Mouse (Mus musculus): ENCODE measurements at regions not wholly inside any gene's neighbourhood (a gene's known extent, or its start where the extent isn't known, plus 50 kb on each side); places are given as distances from the start of the nearest gene placed in this dataset.
A peak's percentile ranks its signal among the peaks of the same experiment; 100 is the strongest.

DNA sequence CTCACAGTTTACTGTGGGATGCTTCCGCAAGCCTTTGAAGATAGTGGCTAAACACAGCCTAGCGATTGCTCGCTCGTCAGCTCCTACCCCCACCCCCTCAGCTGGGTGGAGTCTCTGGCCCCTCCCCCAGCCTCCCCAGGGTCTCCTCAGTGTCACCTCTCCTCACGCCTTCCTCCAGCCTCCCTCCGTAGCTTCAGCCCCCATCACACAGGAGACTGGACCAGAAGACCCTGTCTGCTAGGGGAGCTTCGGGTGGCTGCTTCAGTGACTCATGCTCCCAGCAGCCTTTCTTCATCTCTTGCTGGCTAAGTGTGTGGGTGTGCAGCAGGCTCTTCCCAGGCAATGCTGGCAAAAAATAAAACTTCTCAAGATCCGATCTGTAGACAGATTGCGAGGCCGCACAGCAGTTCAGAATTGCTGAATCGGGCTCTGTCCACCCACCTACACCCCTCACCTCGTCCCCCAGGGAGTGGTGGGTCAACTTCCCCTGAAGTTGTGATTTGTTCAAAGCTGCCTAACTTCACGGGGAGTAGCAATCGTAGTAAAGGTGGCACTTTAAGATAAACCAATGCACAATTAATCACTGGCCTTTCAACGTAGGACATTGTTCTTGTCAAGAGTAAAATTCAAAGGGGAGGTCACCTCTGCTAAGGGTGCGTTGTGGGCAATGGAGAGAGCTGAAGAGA is 61.2 kb upstream of the Ankrd28 start:
- peak in 1 of 2 experiments; percentile 24 for DNase-seq

DNA sequence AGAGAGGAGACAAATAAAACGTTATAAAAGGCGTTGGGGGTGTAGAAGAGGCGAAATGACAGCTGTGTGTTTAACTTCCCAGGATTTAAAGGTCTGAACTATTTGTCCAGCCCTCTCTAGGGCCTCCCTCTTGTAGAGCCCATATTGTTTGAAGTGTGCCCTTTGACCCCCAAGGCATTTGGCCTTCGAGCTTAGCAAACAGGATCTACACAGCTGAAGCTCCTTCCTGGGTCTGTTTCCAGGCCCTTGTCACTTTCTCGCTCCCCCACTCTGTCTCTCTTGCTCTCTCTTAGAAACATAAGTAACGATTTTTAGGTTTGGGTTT is 61.7 kb upstream of the Ankrd28 start:
- no peak for DNase-seq

DNA sequence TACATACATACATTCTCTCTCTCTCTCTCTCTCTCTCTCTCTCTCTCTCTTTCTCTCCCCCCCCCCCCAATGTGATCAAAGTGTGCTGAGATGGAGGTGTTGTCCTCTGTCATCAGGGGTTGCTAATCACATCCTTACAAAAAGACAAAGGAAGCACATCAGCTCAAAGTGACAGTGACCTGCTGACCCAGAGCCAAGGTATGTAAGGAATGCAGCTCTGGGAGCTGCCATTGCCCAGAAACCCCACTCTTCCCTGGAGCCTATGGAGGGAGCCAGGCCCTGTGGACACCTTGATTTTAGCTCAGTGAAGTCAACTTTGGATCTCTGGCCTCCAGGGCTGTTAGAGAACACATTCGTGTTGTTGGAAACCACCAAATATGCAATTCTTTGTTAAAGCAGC is 66.0 kb upstream of the Ankrd28 start:
- no peak for DNase-seq

DNA sequence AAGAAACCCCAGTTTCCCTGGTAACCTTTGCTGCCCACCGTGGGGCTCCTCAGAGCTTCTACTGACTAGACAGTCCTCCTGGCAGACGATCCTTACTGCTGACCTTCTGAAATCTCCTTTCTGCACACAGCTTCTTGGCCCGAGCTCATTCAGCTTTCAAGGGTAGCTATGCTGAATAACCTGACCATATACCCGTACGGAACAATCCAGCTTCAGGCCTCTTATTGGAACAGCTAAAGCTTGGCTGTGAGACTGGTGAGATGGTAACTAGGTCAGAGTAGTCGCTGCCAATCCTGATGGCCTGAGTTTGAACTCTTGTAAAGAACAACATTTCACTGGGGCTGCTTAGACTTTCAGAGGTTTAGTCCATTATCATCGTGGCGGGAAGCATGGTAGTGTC is 69.1 kb upstream of the Ankrd28 start:
- no peak for DNase-seq

DNA sequence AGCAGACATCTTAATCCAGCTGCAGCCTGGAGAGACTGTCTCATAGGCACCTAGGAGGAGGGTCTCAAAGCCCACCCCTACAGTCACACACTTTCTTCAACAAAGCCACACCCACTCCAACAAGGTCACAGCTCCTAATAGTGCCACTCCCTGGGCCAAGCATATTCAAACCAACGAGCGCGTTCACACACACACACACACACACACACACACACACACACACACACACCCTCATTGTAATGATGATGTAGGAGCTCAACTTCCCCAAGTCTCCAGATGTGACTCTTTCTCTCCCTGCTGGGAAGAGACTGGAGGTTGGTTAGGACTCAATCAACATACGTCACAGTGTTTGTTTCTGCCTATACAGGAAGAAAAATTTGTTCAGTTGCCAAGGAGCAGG is 69.5 kb upstream of the Ankrd28 start:
- DNase-seq: no peak

DNA sequence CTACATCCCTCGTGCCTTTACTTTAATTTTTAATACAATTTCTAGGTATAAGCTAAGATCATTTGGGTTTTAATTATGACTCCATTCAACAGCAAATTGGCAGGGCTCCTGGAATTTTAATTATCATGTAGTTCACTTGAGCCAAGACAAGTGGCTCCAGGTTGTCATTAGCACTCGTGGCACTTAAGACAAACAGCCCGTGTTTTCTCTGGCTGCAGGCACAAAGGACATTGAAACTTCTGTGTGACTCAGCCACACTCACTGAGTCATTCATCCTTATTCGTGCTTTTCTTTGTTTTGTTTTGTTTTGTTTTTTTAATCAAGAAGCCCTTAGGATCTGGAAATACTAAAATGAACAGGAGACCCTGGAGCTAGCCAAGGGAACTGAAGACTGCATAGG is 71.5 kb upstream of the Ankrd28 start:
- peak in 1 of 2 experiments; percentile 17 for DNase-seq

DNA sequence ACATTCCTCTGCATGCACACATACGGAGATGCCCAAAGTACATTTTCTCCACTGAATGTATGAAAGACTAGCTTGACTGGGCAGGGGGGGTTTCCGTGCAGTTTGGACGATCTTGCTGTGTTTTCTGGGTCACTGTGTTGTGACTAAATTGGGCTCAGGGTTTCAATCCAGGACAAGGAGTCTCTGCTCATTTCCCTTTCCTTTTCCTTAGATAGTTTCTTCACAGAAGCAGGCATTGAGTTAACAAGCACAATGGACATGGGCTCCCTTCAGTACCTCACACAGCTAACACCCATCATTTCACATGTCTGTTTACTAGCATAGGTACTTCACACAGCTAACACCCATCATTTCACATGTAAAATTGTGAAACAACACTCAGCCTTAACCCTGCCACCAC is 73.2 kb upstream of the Ankrd28 start:
- peak; percentile 10 to 26 for DNase-seq

DNA sequence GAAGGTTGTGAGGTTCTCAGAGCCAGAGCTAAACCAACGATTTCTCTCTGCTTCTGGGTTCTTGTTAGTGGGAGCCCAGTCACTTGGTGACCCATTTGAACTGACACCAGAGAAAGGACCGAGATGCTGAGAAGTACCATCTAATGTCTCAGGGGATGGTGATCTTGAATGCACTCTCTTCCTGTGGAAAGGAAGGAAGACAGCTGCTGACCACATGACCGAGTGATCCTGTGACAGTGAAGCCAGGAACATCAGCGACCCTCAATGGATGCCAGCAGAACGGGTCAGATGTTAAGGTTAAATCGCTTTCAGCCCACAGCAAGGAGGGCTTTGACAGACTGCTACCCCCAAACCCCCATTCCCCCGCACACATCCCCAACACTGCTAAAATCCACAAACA is 78.1 kb upstream of the Ankrd28 start:
- no peak for DNase-seq

DNA sequence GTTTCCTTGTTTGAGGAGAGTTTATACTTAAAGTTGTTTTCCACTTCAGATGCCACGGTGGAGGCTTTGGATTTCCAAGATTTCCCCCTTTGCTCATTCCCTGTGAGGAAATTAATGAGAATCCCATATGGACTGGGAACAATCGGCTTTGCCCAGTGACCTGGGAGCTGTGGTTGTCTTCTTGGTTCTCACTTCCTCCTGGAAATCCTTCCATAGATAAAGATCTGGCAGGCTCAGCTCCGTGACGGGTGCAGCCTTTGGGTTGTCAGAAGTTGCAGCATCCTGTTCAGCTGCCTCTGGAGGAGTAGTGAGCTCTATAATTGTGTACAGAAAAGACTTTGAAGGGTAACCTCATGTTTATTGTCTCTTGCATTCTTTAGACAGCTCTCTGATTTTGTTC is 78.8 kb upstream of the Ankrd28 start:
- DNase-seq: peak; percentile 47 to 66

DNA sequence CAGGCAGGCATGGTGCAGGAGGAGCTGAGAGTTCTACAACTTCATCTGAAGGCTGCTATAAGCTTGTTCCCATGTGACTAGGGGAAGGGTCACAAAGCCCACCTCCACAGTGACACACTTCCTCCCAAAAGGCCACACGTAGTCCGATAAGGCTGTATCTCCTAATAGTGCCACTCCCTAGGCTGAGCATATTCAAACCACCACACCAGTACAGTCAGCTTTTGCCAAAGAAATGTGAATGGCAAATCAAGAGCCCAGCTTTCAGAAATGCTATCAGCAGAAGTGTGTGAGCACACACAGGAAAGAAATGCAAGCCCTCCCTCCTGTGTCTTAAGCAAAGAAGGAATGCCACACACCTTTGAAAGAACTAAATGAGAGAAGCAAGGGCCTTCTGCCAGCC is 80.4 kb upstream of the Ankrd28 start:
- no peak for DNase-seq

DNA sequence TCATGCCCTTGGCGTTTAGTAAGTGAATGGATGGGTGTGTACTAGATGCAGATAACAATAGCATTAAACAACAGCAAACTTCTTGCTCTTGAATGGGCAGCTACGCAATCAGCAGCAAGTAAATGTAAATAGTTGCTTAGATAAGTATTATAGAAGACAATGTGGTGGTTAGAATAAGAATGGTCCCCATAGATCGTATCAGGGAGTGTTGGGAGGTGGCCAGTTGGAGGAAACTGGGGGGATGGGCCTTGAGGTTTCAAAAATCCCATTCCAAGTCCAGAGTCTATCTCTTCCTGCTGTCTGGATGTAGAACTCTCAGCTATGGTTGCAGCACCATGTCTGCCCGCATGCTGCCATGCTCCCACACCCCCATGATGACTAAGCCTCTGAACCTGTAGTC is 88.0 kb upstream of the Ankrd28 start:
- no peak for DNase-seq

DNA sequence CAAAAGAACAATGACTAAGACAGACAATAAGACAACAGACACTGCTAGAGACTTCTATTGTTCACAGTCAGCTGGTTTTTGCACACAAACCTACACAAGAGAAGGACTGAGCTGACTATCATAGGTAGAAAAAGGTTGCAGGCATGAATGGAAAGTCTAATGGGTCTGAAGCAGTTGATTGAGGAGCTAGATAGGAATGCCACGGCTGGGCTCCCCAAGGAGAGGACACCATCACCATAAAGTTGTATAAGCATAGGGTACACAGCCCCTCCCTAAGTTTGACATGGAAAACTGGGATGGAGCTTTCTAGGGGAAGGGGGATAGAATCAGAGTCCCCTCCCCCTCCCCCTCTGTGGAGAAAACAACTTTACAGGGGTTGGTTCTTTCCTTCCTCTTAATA is 88.5 kb upstream of the Ankrd28 start:
- DNase-seq: no peak

DNA sequence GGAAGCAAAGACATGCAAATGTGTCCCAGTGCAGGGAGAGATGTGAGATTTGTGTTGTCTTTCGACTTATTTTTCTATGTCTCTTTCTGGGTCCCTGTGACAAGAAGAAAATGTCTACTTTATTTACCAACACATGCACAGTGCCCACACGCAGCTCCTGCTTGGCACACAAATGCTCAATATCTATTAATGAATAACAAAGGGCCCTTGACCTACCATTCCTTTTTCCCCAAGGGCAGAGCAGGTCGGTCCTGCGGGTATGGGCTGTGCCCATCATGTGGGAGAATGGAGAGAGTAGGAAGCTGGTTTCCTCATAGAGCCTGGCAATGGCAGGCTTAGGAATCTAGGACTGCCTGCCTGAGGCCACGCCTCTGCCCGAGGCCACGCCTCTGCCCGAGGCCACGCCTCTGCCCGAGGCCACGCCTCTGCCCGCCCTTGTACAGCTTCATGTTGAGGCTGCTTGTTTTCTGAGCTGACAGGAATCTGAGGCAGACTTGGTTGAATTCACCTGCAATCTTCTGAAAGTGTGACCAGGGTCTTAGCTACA is 98.8 kb upstream of the Ankrd28 start:
- DNase-seq: peak; percentile 78

DNA sequence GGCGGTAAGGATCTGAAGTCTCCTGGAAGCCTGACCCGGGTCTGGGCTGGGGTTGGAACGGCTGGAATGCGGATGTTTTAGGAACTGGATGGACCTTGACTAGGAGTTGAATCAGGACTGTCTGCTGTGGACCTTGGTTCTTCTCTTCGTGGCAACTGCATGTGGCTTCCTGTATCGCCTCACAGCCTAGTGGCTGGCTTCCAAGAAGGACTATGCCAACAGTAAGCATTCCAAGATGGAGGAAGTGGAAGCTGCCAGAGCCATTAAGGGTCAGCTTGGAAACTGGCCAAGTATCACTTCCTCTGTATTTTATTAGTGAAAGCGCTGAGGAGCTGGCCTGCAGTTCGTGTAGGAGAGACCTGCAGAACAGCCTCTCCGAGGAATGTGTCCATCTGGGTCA is 98.4 kb upstream of the Galnt15 start:
- peak; percentile 88 to 95 for DNase-seq

DNA sequence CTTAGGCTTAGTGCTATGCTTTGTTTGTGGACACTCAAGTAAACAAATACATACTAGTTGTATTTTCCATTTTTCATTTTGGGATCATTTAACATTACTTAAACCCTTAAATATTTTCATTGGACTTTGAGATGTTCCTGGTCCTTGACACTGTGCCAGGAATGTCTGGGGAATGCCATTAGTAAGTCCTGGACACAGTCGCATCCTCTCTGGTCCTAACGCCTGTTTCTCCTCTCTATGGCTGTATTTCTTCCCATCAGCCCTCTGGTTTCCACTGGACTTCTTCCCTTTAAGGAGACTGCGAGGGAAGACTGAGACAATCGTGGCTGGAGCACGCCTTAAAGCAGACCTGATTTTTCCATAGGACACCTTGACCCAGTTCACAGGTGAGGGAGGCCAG is 96.8 kb upstream of the Galnt15 start:
- peak; percentile 66 to 72 for DNase-seq

DNA sequence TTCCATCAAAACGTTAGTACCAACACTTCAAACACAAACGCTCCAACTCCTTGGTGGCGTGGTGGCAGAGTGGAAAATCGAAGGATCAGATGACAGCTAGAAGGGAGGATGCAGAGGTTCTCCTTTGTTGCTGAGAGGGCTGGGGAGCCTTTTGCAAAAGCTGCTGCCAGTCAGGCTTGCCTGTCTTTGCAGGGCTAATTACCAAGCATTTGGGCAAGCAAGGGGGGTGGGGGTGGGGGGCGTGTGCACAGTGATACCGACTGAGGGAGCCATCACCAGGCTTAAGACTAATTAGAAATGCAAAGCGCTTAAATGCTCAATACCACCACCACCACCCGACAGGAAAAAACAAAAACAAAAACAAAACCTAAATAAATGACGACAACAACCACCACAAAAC is 95.3 kb upstream of the Galnt15 start:
- no peak for DNase-seq

DNA sequence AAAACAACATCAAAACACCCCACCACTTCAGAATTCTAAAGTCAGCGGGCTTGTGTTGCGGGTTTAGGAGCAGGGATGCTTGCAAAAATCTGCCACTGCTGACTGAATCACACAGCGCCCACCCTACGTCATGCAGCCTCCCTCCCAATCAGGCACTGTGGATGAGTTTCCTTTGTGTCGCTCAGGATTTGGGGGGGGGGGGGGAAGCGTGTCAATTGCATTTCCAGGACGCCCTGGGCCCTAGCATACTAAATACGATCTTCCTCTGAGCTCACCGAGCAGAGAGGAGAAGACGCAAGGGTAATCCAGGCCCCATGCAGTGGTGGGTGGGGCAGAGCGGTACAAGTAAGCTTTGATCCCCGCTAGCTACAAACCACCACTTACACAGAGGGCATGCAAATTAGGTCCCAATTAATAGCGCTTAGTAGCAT is 94.9 kb upstream of the Galnt15 start:
- peak; percentile 42 to 54 for DNase-seq

DNA sequence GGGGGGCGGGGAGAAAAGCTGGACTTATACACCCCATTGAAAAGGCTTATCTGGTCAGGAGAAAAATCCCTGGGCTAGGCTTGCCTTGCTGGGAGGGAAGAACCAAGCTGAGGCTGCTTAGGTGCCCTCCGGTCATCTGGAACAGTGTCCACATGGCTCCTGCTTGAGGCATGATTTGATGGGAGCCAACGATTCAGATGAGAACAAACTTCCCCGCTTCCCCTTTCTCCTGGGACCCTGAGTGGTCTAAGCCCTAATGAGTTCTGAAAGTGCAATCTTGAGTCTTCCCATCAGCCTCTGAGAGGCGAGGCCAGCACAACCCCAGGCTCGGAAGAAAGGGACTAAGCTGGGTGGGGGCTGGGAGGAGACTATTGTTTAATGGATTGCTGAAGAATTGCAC is 94.5 kb upstream of the Galnt15 start:
- DNase-seq: peak; percentile 34 to 42

DNA sequence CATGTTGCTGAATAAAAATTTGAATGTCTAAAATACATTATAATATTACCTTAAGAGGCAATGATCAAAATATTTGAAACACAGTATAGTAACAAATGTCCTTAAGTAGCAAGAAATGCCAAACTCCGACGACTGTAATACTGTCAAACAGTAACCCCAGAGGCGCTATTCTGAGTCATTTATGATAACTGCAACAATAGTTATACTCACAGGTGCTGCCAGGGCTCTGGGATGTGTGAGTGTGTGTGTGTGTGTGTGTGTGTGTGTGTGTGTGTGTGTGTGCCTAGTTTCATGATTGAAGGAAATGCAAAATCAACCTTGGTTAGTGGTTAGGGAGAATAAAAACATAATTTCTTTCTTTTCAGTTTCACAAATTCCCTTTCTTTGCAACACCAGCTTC is 94.0 kb upstream of the Galnt15 start:
- DNase-seq: no peak

DNA sequence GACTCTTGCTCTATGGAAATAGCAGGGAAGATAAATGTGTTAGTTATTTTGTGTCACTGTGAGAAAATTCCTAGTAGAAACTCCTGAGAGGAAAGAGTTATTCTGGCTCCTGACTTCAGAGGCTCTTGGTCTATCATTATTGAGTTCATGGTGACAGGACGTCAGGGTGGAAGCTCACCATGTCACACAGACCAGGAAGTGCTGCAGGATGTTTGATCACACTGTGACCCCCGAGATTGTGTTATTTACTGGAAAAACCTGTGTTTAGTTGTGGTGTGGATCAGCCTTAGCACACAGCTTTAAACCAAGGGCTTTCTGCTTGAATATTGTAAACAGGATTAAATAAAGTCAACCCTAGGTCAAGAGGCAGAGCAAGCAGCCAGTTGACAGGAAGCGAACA is 93.4 kb upstream of the Galnt15 start:
- no peak for DNase-seq

DNA sequence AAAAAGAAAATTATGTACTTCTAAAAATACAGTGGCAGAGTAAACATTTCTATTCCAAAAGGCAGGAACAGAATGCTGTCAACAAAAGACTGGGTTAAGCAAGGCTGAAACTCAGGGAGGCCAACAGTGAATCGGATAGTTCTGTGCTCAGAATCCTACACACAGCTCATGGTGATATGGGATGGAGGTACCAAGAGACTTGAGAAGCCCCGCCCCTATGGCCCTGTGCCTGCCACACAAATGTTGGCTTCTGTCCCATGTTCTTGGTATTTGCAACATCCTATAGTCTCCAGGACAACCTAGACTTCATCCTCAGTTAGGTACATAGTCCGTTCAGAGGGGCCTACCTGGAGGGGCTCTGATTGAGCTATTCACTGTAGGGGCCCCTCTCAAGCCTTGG is 92.2 kb upstream of the Galnt15 start:
- DNase-seq: no peak

DNA sequence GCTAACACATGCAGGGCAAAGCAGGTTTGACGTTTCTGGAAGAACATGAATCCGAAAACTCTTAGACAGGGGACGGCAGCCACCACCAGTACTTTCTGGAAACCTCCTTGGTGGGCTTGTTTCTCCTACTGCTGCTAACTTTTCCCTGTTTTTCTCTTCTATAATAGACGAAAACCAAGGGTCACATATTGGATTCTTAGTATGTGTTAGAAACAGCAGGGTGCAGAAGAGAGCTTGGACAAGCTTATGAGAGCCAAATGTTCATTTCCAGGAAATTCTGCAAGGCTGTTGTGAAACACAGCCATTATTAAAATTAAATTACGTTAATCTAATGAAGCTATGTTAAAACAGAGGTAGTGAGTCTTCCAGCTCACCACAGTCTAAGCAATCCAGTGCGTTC is 87.9 kb upstream of the Galnt15 start:
- no peak for DNase-seq

DNA sequence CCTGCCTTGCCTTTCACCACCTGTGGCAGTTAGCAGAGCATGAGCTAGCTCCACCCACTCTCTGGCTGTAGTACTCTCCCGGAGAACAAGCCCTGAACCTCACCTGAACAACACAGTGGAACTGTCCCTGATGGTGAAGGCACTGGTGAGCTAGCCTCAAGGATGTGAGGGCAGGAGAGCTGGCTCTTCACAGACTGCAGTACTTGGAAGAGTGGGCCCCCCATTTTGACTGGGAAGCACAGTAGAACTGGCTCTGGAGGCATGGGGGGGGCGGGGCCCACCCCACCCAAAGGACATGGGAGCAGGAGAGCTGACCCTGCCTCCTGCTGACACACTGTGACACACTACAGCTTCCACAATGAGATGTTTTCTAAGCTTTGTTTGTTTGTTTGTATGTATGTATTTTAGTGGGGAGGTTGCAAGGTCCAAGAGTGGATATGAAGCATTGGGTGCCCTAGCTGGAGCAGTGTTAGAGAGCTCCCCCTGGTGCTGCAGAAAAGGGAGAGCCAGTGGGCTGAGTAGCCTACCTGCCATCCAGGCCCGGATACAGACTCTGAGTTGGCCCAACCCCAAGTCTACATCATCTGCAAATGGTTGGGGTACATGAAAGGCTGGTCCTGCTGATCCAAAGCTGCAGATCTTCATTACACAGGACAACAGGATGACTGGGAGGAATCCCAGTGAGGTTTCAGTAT is 86.4 kb upstream of the Galnt15 start:
- peak; percentile 72 to 81 for DNase-seq

DNA sequence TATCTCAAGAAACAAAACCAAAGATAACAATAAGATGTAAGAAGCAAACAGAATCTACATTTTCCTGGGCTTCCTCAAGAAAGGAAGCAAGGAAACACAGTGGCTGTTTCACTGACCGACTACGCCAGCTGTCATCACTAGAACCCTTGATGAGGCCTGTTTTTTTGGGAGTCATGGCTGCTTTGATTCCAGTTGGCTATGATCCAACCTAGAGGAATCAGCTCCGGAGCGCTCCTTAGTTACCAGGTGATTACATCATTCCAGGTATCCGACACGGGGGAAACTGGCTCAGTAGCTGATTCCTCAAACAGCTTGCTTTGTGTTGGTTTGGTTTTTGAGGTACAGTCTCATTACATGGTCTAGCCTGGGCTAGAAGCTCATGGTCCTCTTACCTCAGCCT is 84.1 kb upstream of the Galnt15 start:
- DNase-seq: no peak

DNA sequence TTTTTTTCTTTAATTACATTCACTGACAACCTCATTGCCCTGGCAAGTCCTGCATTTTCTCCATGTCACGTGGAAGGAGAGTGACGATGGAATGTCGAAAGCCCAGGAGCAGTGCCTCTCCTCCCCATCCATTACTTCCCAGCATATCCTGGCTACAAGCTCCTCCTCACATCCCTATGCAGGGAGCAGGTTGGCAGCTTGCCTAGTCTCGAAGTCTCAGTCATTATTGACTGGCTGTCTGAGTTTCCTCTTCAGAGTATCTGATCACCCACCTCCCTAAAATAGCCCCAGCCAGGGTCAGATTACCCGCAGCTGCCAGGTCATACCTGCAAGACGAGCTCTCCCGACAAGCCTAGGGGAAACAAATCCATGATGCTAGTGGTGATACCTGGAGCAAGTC is 83.7 kb upstream of the Galnt15 start:
- peak in 1 of 2 experiments; percentile 44 for DNase-seq
